ENCODE assay signal across 24 mouse cellular contexts in the genomic region with DNA sequence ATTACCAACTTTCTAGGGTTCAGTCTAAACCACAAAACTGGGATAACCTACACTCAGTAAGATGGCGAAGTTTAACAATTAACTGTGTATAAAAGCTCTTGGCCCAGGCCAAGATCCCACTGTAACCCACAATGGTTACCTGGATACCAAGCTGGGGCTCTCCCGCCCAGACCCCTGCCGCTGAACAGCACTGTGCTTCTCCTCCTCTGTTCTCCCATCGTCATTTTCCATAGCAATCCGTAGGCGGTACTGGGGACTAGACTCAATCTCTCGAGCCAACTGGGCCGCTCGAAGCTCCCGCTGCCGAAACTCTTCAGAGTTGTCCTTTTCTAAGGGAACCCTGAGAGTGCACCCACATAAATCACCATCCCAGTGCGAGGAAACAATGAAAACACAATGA.
"Had no signal": no experiment of that assay in that cellular context is flagged by ENCODE, and none has a peak within 500 bp of the region (broad histone marks: within the 10 kb centered on the region; RNA-seq: fewer than 3 reads in every experiment).

No protein-coding gene starts in this region.

- H3K4me2 ChIP-seq: heart, embryonic 12.5 days; hindbrain, embryonic 13.5 days; hindbrain, embryonic 15.5 days; kidney, embryonic 15.5 days; limb, embryonic 13.5 days; limb, embryonic 15.5 days; liver, embryonic 12.5 days had no signal

- H3K4me3 ChIP-seq: heart, embryonic 10.5 days; heart, embryonic 12.5 days; hindbrain, embryonic 13.5 days; hindbrain, embryonic 15.5 days; kidney, embryonic 15.5 days; limb, embryonic 13.5 days; limb, embryonic 15.5 days; liver, embryonic 12.5 days had no signal

- H3K27me3 ChIP-seq: heart, embryonic 12.5 days; hindbrain, embryonic 13.5 days; hindbrain, embryonic 15.5 days; kidney, embryonic 15.5 days; limb, embryonic 13.5 days; limb, embryonic 15.5 days; liver, embryonic 12.5 days had no signal

- H3K27ac ChIP-seq: heart, embryonic 10.5 days; hindbrain, embryonic 13.5 days; hindbrain, embryonic 15.5 days; hindbrain, postnatal 0 days; kidney, embryonic 15.5 days; kidney, postnatal 0 days; limb, embryonic 13.5 days; limb, embryonic 15.5 days; liver, embryonic 12.5 days; liver, embryonic 14.5 days had no signal

- H3K9ac ChIP-seq: heart, embryonic 12.5 days; hindbrain, embryonic 13.5 days; hindbrain, embryonic 15.5 days; kidney, embryonic 15.5 days; limb, embryonic 13.5 days; limb, embryonic 15.5 days; liver, embryonic 12.5 days; liver, embryonic 14.5 days had no signal

- DNase-seq: gastrocnemius, postnatal 14 days; gastrocnemius, postnatal 36 days; heart, adult 18-20 months; heart, postnatal 10 days; kidney, adult 11 months; kidney, adult 2 months; kidney, adult 9 months; kidney, postnatal 14 days; kidney, postnatal 36 days; layer of hippocampus, adult 9-11 months; layer of hippocampus, postnatal 36 days; left cerebral cortex, postnatal 4 days had no signal

- H3K9me3 ChIP-seq: heart, embryonic 10.5 days; heart, embryonic 12.5 days; hindbrain, embryonic 13.5 days; hindbrain, embryonic 15.5 days; kidney, embryonic 15.5 days; limb, embryonic 13.5 days; limb, embryonic 15.5 days; liver, embryonic 12.5 days had no signal

- ATAC-seq: hindbrain, postnatal 0 days; intestine, embryonic 16.5 days; liver, embryonic 12.5 days had no signal
